Mouse (Mus musculus) cerebellum, adult 2 months (tissue): ENCODE measurements around the gene Nrxn3. TPM values are rescaled to one million over a fixed set of nuclear protein-coding genes. Genes with fewer than 3 reads are reported as not detected.
A peak's percentile ranks its signal among the peaks of the same experiment; 100 is the strongest.

Experiments used
- DNase-seq, 2 experiments: peaks; one replicate each; pipeline ENCODE4 v3.0.0; 2021
- H3K27ac ChIP-seq: fragments of 200-500 bp; 2 replicates; pipeline ENCODE4 v1.5.1; 2012; ENCODE audit warnings: low read length, control low read depth, inconsistent platforms; ENCODE audit not compliant: insufficient read depth
- H3K27me3 ChIP-seq: fragments of 200-500 bp; 2 replicates; pipeline ENCODE4 v1.6.1; 2012; ENCODE audit warnings: inconsistent platforms, mild to moderate bottlenecking, low read length, moderate library complexity; ENCODE audit not compliant: control insufficient read depth, insufficient read depth
- H3K4me1 ChIP-seq: fragments of 200-500 bp; 2 replicates; pipeline ENCODE4 v1.6.1; 2011; ENCODE audit warnings: low read length; ENCODE audit not compliant: control insufficient read depth, insufficient read depth
- H3K4me3 ChIP-seq: fragments of 200-500 bp; replicated peaks from 2 replicates; pipeline ENCODE3; 2011; ENCODE audit warnings: mild to moderate bottlenecking, low read depth, low read length, control low read depth; ENCODE audit not compliant: insufficient read depth
- CTCF ChIP-seq: fragments of 200-500 bp; IDR thresholded peaks from 2 replicates; pipeline ENCODE4 v1.5.1; 2011; ENCODE audit warnings: low read depth, mild to moderate bottlenecking, control low read depth, low read length, moderate library complexity, borderline replicate concordance; ENCODE audit not compliant: insufficient read depth
- POLR2A ChIP-seq: fragments of 200-500 bp; IDR thresholded peaks from 2 replicates; pipeline ENCODE4 v1.6.1; 2011; ENCODE audit warnings: low read length, control low read depth, borderline replicate concordance; ENCODE audit not compliant: insufficient read depth
- WGBS: fragments of 180-500 bp; shearing (Covaris S2); methylation state at CpG from one replicate; pipeline ENCODE4 v1.1.7; 2018; 5-methylcytosine and 5-hydroxymethylcytosine counted together
- polyA plus RNA-seq: library from polyadenylated mRNA; depleted of rRNA; stranded (reverse); fragments of >200 nt; gene quantifications from 2 replicates; pipeline ENCODE4 v1.2.3, GENCODE M21; 2012

Nrxn3 gene
- polyA plus RNA-seq, 1 experiment: 101 TPM

GRCm38 (mm10) chr12:89255275-89255892 is 532.7 kb downstream of the Nrxn3 start:
- no peak for TF ChIP-seq POLR2A
- no peak for TF ChIP-seq CTCF
- Histone ChIP-seq H3K27me3 (no peaks in the 10 kb centered on the region), H3K4me1 (no peaks in the 10 kb centered on the region), H3K27ac (no peak overlapping the region), H3K4me3 (no peak overlapping the region)
- 64% methylated on average over 4 of the region's 4 CpGs for WGBS
- DNase-seq: no peak

- no peaks in the 10 kb centered on the region for H3K27me3 ChIP-seq
- H3K4me1 ChIP-seq: no peaks in the 10 kb centered on the region; the same call in 1 of the 2 replicates
- 58% methylated on average over 3 of the region's 3 CpGs for WGBS
- DNase-seq: no peak
- H3K4me3 ChIP-seq: no peak overlapping the region
- no peak overlapping the region for H3K27ac ChIP-seq
- TF ChIP-seq POLR2A (no peak), CTCF (no peak)
These were observed 536.2 kb downstream of the Nrxn3 start for GRCm38 (mm10) chr12:89258879-89259278.

DNA sequence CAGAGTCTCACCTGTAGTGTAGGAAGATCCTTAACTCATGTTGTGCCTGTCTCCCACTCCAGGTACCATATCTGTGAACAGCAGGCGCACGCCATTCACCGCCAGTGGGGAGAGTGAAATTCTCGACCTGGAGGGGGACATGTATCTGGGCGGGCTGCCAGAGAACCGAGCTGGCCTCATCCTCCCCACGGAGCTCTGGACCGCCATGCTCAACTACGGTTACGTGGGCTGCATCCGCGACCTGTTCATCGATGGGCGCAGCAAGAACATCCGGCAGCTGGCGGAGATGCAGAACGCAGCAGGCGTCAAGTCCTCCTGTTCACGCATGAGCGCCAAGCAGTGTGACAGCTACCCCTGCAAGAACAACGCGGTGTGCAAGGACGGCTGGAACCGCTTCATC is 537.4 kb downstream of the Nrxn3 start:
- Histone ChIP-seq H3K27ac (no peak overlapping the region), H3K4me3 (no peak overlapping the region), H3K27me3 (no peaks in the 10 kb centered on the region), H3K4me1 (no peaks in the 10 kb centered on the region; the same call in 1 of the 2 replicates)
- no peak for DNase-seq
- no peak for TF ChIP-seq POLR2A
- no peak for TF ChIP-seq CTCF
- 84% methylated on average over 24 of the region's 24 CpGs for WGBS

DNA sequence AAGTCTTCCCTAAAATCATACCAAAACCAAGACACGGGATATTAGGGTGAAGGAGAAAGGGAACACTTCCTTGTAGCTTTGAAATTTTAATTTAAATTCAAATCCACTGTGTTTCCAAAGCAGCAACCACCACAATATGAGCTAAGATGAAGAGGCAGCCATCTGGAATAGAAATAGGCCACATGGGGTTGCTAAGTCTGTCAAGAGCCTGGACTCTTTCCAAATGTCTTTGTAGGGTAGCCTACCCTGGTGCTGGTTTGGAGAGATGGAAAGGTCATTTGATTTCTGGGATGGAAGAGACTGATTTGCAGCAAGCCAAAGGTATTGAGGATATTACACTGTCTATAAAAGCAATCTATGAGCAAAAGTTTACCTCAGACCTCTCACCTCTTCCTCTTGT is 539.6 kb downstream of the Nrxn3 start:
- no peaks in the 10 kb centered on the region; the same call in 1 of the 2 replicates for H3K4me1 ChIP-seq
- TF ChIP-seq CTCF: no peak
- TF ChIP-seq POLR2A: no peak
- peak in 1 of 2 experiments; percentile 29 for DNase-seq
- no peaks in the 10 kb centered on the region for H3K27me3 ChIP-seq
- H3K4me3 ChIP-seq: no peak overlapping the region
- no peak overlapping the region for H3K27ac ChIP-seq
- WGBS: 27% methylated on average over 1 of the region's 1 CpGs

- H3K27me3 ChIP-seq: no peaks in the 10 kb centered on the region
- H3K4me3 ChIP-seq: no peak overlapping the region
- no peak overlapping the region for H3K27ac ChIP-seq
- no peak for DNase-seq
- H3K4me1 ChIP-seq: no peaks in the 10 kb centered on the region
- 66% methylated on average over 6 of the region's 6 CpGs for WGBS
- TF ChIP-seq POLR2A (no peak), CTCF (no peak)
These were observed 560.0 kb downstream of the Nrxn3 start for GRCm38 (mm10) chr12:89282362-89283343.

- Histone ChIP-seq H3K4me3 (no peak overlapping the region), H3K27ac (no peak overlapping the region), H3K4me1 (no peaks in the 10 kb centered on the region), H3K27me3 (no peaks in the 10 kb centered on the region)
- TF ChIP-seq POLR2A: no peak
- TF ChIP-seq CTCF: no peak
- WGBS: 96% methylated on average over 3 of the region's 3 CpGs
- DNase-seq: no peak
These were observed 561.7 kb downstream of the Nrxn3 start for GRCm38 (mm10) chr12:89284412-89284811.

- WGBS: 37% methylated on average over 4 of the region's 4 CpGs
- no peak for DNase-seq
- Histone ChIP-seq H3K4me1 (no peaks in the 10 kb centered on the region), H3K27me3 (no peaks in the 10 kb centered on the region), H3K27ac (no peak overlapping the region), H3K4me3 (no peak overlapping the region)
- TF ChIP-seq POLR2A (no peak), CTCF (no peak)
These were observed 564.4 kb downstream of the Nrxn3 start for GRCm38 (mm10) chr12:89287037-89287436.

DNA sequence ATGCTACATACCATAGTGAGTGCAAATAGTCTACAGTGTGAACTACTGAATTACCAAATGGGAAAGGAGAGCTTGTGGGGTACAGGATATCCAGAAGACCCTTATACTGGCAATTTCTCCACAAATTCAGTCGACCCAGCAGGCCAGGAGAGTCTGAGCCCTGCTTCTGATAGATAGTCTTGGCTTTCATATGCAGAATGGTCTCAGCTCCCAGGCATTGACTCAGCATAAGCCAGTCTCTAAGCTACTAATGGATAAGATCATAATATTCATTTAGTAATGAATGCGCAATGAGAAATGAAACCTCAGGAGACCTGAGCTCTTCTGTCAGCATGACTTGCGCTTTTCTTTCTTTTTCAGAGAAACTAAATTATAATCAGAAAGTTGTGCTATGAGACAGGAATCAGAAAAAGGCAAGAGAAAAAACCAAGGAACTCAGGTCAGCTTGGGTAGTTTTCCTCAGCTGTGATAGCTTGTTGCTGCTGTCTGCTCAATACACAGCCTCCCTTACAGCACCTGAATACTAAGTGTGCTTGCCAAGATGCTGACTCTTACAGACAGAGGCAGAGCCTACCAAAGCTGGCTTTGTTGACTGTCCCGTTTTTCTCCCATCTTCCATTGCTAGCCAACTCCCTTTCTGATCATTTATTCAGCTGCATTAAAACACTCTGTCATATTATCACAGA is 567.1 kb downstream of the Nrxn3 start:
- no peaks in the 10 kb centered on the region for H3K27me3 ChIP-seq
- no peaks in the 10 kb centered on the region for H3K4me1 ChIP-seq
- H3K4me3 ChIP-seq: no peak overlapping the region
- TF ChIP-seq POLR2A: no peak
- no peak for TF ChIP-seq CTCF
- WGBS: 61% methylated on average over 4 of the region's 4 CpGs
- peak in 1 of 2 experiments; percentile 10 for DNase-seq
- H3K27ac ChIP-seq: no peak overlapping the region
